Mouse (Mus musculus): ENCODE results near the gene Sox5. TPM values are rescaled to one million over a fixed set of nuclear protein-coding genes. Genes with fewer than 3 reads are reported as not detected.

Gene Sox5
- polyA plus RNA-seq, 1 experiment: 0.81 TPM

DNA sequence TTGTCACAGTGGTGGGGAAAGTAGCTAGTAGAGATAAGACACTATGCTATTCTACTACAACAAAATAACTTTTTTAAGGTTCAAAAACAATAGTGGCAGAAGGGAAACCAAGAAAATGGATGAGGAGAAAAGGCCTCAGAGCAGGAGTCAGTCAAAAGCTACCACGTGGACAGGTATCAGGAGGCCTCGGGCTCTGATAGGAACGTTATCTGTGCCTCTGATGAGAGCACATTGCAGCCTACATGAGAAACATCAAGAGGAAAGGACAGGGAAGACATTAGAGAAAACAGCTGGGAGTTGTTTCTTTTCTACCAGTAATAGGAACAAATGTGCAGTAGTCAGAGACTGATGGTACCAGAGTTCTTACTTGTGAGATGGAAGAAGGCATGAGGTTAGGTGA, 41.4 kb downstream of the Sox5 start:
- no peak overlapping the region for H3K4me3 ChIP-seq (ENCODE audit: control insufficient read depth, insufficient read depth, low read length)
- no peaks in the 10 kb centered on the region for H3K4me1 ChIP-seq (replicated peaks; ENCODE audit: control insufficient read depth, insufficient read depth, low read length)
- TF ChIP-seq CTCF (IDR thresholded peaks at IDR 0.05; ENCODE audit: borderline replicate concordance, control insufficient read depth, extremely low read depth, insufficient read depth, low read length, poor library complexity) (no peak), POLR2A (IDR thresholded peaks at IDR 0.05; ENCODE audit: control insufficient read depth, extremely low read depth, insufficient read depth, low read length, poor library complexity) (no peak)
- H3K27ac ChIP-seq (ENCODE audit: control insufficient read depth, insufficient read depth, low read length): no peak overlapping the region
- WGBS: 96% methylated on average over 3 of the region's 3 CpGs
- H3K36me3 ChIP-seq (ENCODE audit: control insufficient read depth, insufficient read depth, low read length): no peaks in the 10 kb centered on the region
- no peaks in the 10 kb centered on the region for H3K27me3 ChIP-seq (ENCODE audit: control insufficient read depth, insufficient read depth, low read length)
- no peak for DNase-seq

- H3K27ac ChIP-seq (ENCODE audit: control insufficient read depth, insufficient read depth, low read length): no peak overlapping the region
- H3K36me3 ChIP-seq (ENCODE audit: control insufficient read depth, insufficient read depth, low read length): no peaks in the 10 kb centered on the region
- TF ChIP-seq POLR2A (IDR thresholded peaks at IDR 0.05; ENCODE audit: control insufficient read depth, extremely low read depth, insufficient read depth, low read length, poor library complexity): no peak
- no peak for TF ChIP-seq CTCF (IDR thresholded peaks at IDR 0.05; ENCODE audit: borderline replicate concordance, control insufficient read depth, extremely low read depth, insufficient read depth, low read length, poor library complexity)
- no peaks in the 10 kb centered on the region for H3K27me3 ChIP-seq (ENCODE audit: control insufficient read depth, insufficient read depth, low read length)
- 92% methylated on average over 2 of the region's 2 CpGs for WGBS
- DNase-seq: no peak
- H3K4me1 ChIP-seq (replicated peaks; ENCODE audit: control insufficient read depth, insufficient read depth, low read length): no peaks in the 10 kb centered on the region
- no peak overlapping the region for H3K4me3 ChIP-seq (ENCODE audit: control insufficient read depth, insufficient read depth, low read length)
Measured at GRCm38 (mm10) chr6:144739753-144740152, 42.0 kb downstream of the Sox5 start.

DNA sequence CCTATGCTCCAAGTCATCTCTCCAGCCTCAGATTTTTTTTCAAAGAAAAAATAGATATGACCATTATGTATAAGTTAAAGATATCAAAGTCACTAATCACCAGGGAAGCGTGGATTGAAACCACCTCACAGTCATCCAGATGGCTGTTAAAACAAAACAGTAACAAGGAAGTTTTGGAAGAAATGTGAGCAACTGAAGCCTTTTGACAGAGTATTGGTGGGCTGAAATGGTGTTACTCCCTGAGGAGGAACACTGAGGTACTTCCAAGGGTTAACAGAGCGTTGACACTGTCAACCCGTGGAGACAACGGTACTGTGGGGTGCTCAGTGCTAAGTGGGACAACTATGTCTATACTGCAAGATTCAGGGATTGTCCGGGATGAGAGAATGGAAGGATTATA, 44.0 kb downstream of the Sox5 start:
- no peak for DNase-seq
- Histone ChIP-seq H3K27me3 (ENCODE audit: control insufficient read depth, insufficient read depth, low read length) (no peaks in the 10 kb centered on the region), H3K4me3 (ENCODE audit: control insufficient read depth, insufficient read depth, low read length) (no peak overlapping the region), H3K36me3 (ENCODE audit: control insufficient read depth, insufficient read depth, low read length) (no peaks in the 10 kb centered on the region), H3K27ac (ENCODE audit: control insufficient read depth, insufficient read depth, low read length) (no peak overlapping the region), H3K4me1 (replicated peaks; ENCODE audit: control insufficient read depth, insufficient read depth, low read length) (no peaks in the 10 kb centered on the region)
- WGBS: 96% methylated on average over 5 of the region's 5 CpGs
- no peak for TF ChIP-seq POLR2A (IDR thresholded peaks at IDR 0.05; ENCODE audit: control insufficient read depth, extremely low read depth, insufficient read depth, low read length, poor library complexity)
- no peak for TF ChIP-seq CTCF (IDR thresholded peaks at IDR 0.05; ENCODE audit: borderline replicate concordance, control insufficient read depth, extremely low read depth, insufficient read depth, low read length, poor library complexity)

DNA sequence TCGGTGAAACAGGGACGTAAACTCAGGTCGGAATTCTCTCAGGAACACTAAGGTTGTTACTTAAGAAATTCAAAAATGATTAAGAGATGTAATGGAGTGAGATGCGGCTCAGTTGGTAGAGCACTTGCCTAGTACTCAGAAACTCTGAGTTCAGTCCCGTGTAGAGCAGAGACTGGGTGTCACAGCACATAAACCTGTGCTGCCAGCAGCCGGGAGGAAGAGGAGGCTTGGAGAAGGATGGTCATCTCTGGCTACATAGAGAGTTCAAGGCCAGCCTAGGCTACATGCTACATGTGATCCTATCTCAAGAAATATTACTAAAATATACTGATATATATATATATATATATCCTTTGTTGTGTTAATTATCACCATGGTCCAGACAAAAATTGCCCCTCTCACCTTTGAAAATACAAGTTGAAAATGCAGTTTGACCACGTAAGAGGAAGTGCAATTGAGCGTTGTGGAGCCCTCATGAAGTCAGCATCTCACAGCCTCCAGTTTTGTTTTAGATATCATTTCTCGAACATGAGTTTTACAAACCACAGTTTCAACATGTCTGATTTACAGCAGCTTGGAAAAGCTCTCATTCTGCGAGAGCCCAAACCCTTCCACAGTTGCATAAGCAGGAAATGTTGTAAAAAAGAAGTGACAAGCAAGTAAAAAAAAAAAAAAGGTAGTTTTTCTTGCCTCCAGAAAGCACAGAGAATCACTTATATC, 50.4 kb downstream of the Sox5 start:
- Histone ChIP-seq H3K27me3 (ENCODE audit: control insufficient read depth, insufficient read depth, low read length) (no peaks in the 10 kb centered on the region), H3K36me3 (ENCODE audit: control insufficient read depth, insufficient read depth, low read length) (no peaks in the 10 kb centered on the region), H3K4me1 (replicated peaks; ENCODE audit: control insufficient read depth, insufficient read depth, low read length) (no peaks in the 10 kb centered on the region), H3K27ac (ENCODE audit: control insufficient read depth, insufficient read depth, low read length) (no peak overlapping the region), H3K4me3 (ENCODE audit: control insufficient read depth, insufficient read depth, low read length) (no peak overlapping the region)
- WGBS: 69% methylated on average over 10 of the region's 10 CpGs
- TF ChIP-seq POLR2A (IDR thresholded peaks at IDR 0.05; ENCODE audit: control insufficient read depth, extremely low read depth, insufficient read depth, low read length, poor library complexity): no peak
- no peak for TF ChIP-seq CTCF (IDR thresholded peaks at IDR 0.05; ENCODE audit: borderline replicate concordance, control insufficient read depth, extremely low read depth, insufficient read depth, low read length, poor library complexity)
- DNase-seq: no peak

DNA sequence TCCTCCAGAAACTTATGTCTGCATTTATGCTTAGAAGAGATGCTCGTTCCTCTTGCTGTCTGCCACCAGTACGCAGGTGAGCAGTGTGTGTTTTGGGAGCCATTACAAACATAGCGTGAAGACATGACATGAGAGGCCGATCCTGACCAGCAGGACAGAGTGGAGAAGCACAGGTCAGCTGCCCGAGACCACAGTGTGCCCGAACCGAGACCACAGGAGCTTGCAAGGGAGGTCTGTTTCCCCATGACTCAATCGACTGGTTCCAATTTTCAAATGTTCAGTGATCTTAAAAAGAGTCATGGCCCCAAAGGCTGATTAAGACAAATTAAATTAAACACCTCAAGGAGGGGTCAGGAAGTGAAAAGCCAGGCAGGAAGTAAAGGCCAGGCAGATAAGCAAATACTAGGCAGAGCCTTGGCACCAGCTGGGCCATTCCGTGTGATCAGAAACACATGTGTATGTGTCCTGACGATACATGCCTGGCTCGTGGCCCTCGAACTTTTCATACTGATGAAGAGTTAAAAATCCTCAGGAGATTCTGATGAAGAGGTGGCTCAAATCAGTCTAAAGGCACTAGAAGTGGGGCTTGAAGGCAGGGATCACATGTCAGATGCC, 58.1 kb downstream of the Sox5 start:
- 37% methylated on average over 12 of the region's 12 CpGs for WGBS
- DNase-seq: no peak
- Histone ChIP-seq H3K4me3 (ENCODE audit: control insufficient read depth, insufficient read depth, low read length) (no peak overlapping the region), H3K27me3 (ENCODE audit: control insufficient read depth, insufficient read depth, low read length) (no peaks in the 10 kb centered on the region), H3K27ac (ENCODE audit: control insufficient read depth, insufficient read depth, low read length) (no peak overlapping the region), H3K36me3 (ENCODE audit: control insufficient read depth, insufficient read depth, low read length) (no peaks in the 10 kb centered on the region), H3K4me1 (replicated peaks; ENCODE audit: control insufficient read depth, insufficient read depth, low read length) (peaks cover 4% of the 10 kb centered on the region; the same call in 1 of the 2 replicates)
- TF ChIP-seq CTCF (IDR thresholded peaks at IDR 0.05; ENCODE audit: borderline replicate concordance, control insufficient read depth, extremely low read depth, insufficient read depth, low read length, poor library complexity): no peak
- TF ChIP-seq POLR2A (IDR thresholded peaks at IDR 0.05; ENCODE audit: control insufficient read depth, extremely low read depth, insufficient read depth, low read length, poor library complexity): no peak

DNA sequence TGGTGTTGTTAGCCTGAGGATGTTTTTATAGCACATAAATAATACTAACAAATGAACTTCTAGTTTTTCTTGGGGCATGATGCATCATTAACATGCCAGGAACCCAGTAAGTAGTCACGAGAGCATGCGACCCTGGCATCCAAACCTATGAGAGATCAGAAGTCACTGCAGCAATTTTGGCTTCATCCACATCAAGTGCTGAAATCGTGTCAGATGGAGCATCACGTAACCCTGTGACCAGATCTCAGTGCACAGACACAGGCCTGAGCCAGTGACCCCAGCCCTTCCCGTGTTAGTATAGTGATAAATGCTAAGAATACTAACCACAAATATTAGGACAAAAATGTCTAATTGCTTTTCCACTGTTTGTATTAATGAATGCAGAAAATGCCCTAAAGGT, 58.8 kb downstream of the Sox5 start:
- no peak overlapping the region for H3K27ac ChIP-seq (ENCODE audit: control insufficient read depth, insufficient read depth, low read length)
- WGBS: 97% methylated on average over 5 of the region's 5 CpGs
- TF ChIP-seq POLR2A (IDR thresholded peaks at IDR 0.05; ENCODE audit: control insufficient read depth, extremely low read depth, insufficient read depth, low read length, poor library complexity) (no peak), CTCF (IDR thresholded peaks at IDR 0.05; ENCODE audit: borderline replicate concordance, control insufficient read depth, extremely low read depth, insufficient read depth, low read length, poor library complexity) (no peak)

More for the DNA sequence above, 58.8 kb downstream of the Sox5 start:
- no peak overlapping the region for H3K4me3 ChIP-seq (ENCODE audit: control insufficient read depth, insufficient read depth, low read length)
- DNase-seq: no peak
- no peaks in the 10 kb centered on the region for H3K27me3 ChIP-seq (ENCODE audit: control insufficient read depth, insufficient read depth, low read length)
- H3K4me1 ChIP-seq (replicated peaks; ENCODE audit: control insufficient read depth, insufficient read depth, low read length): peaks cover 4% of the 10 kb centered on the region; the same call in 1 of the 2 replicates
- no peaks in the 10 kb centered on the region for H3K36me3 ChIP-seq (ENCODE audit: control insufficient read depth, insufficient read depth, low read length)
